In the genomic region with DNA sequence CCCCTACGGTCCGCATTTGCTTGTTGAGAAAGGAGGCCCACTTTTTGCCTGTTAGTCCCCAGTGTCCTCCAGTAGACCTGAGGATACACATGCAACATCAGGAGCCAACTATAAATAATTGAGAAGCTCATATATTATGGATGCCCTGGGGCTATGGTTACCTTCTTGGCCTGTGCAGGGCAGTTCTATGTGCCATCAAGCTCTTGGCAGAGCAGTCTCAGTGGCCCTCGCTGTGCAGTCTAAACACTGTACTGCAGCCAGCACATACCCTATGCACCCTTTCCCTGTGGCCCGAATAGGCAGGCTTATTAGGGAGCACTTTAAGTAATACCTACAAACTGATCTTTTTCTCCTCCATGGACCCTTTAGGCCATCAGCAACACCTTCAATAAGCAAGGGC, we compare ENCODE assay signal across 14 mouse cellular contexts.
DNase-seq lines count a peak whose midpoint lies in the region; ATAC-seq lines count a peak whose summit lies in the region.
"Had no signal": no experiment of that assay in that cellular context is flagged by ENCODE, and none has a peak within 500 bp of the region (broad histone marks: within the 10 kb centered on the region; RNA-seq: fewer than 3 reads in every experiment).

No protein-coding gene starts in this region.

- intact Hi-C loops in gastrocnemius, postnatal 14 days (cut with DNase I; ENCODE audit: low total_unique reads), result no loop called here

- peak; percentile 34; the same call in 1 of the 2 replicates for ATAC-seq in midbrain, embryonic 12.5 days (ENCODE audit: low FRiP score, low read depth)
- ATAC-seq in neural tube, embryonic 13.5 days (ENCODE audit: low read depth), result peak; percentile 79; the same call in 1 of the 2 replicates
- ATAC-seq: intestine, embryonic 16.5 days; liver, embryonic 12.5 days had no signal

- no peak overlapping the region for H3K9ac ChIP-seq in midbrain, embryonic 12.5 days (replicated peaks)
- H3K9ac ChIP-seq in neural tube, embryonic 13.5 days, result no peak overlapping the region
- H3K9ac ChIP-seq: liver, embryonic 12.5 days; lung, embryonic 15.5 days had no signal

- H3K27ac ChIP-seq in midbrain, embryonic 12.5 days (replicated peaks), result no peak overlapping the region
- H3K27ac ChIP-seq in midbrain, embryonic 10.5 days (replicated peaks), result no peak overlapping the region
- H3K27ac ChIP-seq in neural tube, embryonic 13.5 days (replicated peaks), result no peak overlapping the region
- H3K27ac ChIP-seq: heart, embryonic 10.5 days; kidney, postnatal 0 days; liver, embryonic 12.5 days; lung, embryonic 15.5 days had no signal

- no peaks in the 10 kb centered on the region for H3K27me3 ChIP-seq in midbrain, embryonic 12.5 days
- H3K27me3 ChIP-seq in midbrain, embryonic 10.5 days (ENCODE audit: low read depth, poor library complexity, severe bottlenecking), result 0 out of 2 replicates have a peak, but pooled peaks cover under 1% of the 10 kb centered on the region
- no peaks in the 10 kb centered on the region for H3K27me3 ChIP-seq in neural tube, embryonic 13.5 days
- H3K27me3 ChIP-seq: liver, embryonic 12.5 days; lung, embryonic 15.5 days had no signal

- no peak overlapping the region for H3K4me3 ChIP-seq in midbrain, embryonic 12.5 days
- no peak overlapping the region for H3K4me3 ChIP-seq in midbrain, embryonic 10.5 days
- no peak overlapping the region for H3K4me3 ChIP-seq in neural tube, embryonic 13.5 days
- H3K4me3 ChIP-seq: heart, embryonic 10.5 days; liver, embryonic 12.5 days; lung, embryonic 15.5 days had no signal

- H3K36me3 ChIP-seq in midbrain, embryonic 12.5 days, result no peaks in the 10 kb centered on the region
- no peaks in the 10 kb centered on the region for H3K36me3 ChIP-seq in midbrain, embryonic 10.5 days
- H3K36me3 ChIP-seq in neural tube, embryonic 13.5 days, result no peaks in the 10 kb centered on the region
- H3K36me3 ChIP-seq: G1E; heart, embryonic 10.5 days; liver, embryonic 12.5 days; lung, embryonic 15.5 days had no signal

- H3K9me3 ChIP-seq in midbrain, embryonic 12.5 days, result no peaks in the 10 kb centered on the region
- H3K9me3 ChIP-seq in midbrain, embryonic 10.5 days (replicated peaks), result no peaks in the 10 kb centered on the region
- H3K9me3 ChIP-seq in neural tube, embryonic 13.5 days, result no peaks in the 10 kb centered on the region
- H3K9me3 ChIP-seq: heart, embryonic 10.5 days; liver, embryonic 12.5 days; lung, embryonic 15.5 days had no signal

- peaks cover 3% of the 10 kb centered on the region; the same call in 1 of the 2 replicates for H3K4me1 ChIP-seq in midbrain, embryonic 12.5 days
- 0 out of 2 replicates have a peak, but pooled peaks cover 2% of the 10 kb centered on the region for H3K4me1 ChIP-seq in midbrain, embryonic 10.5 days
- H3K4me1 ChIP-seq in neural tube, embryonic 13.5 days (replicated peaks), result peaks cover 16% of the 10 kb centered on the region; the same call in 1 of the 2 replicates
- H3K4me1 ChIP-seq: liver, embryonic 12.5 days had no signal

- H3K4me2 ChIP-seq in midbrain, embryonic 12.5 days (replicated peaks), result no peak overlapping the region
- H3K4me2 ChIP-seq in neural tube, embryonic 13.5 days, result no peak overlapping the region
- H3K4me2 ChIP-seq: liver, embryonic 12.5 days; lung, embryonic 15.5 days had no signal

- WGBS in midbrain, embryonic 12.5 days, result 87% methylated on average over 4 of the region's 4 CpGs
- WGBS in midbrain, embryonic 10.5 days, result 87% methylated on average over 4 of the region's 4 CpGs
- WGBS in neural tube, embryonic 13.5 days, result 66% methylated on average over 4 of the region's 4 CpGs

- peak; percentile 72 for DNase-seq in gastrocnemius, adult 18-20 months (ENCODE audit: low spot score)
- DNase-seq in gastrocnemius, postnatal 14 days, result no peak
- no peak for DNase-seq in midbrain, embryonic 10.5 days (ENCODE audit: low spot score)
- DNase-seq in cerebellum, adult 9-11 months, result peak; percentile 36
- DNase-seq in layer of hippocampus, adult 8-10 months (ENCODE audit: low spot score in 2 of 2), result no peak
- DNase-seq: adrenal gland, adult 2 months had no signal

Comparison
In these comparisons a context has a peak if more than half of its experiments do, and no peak if none do; other contexts are left out.
1. DNase-seq: peak in gastrocnemius, adult 18-20 months (single experiment) and cerebellum, adult 9-11 months (single experiment); none in gastrocnemius, postnatal 14 days (single experiment), midbrain, embryonic 10.5 days (single experiment) and layer of hippocampus, adult 8-10 months (0 of 2).